ENCODE assay signal across 11 mouse cellular contexts in genomic region chr16:30022890-30023797, GRCm38 (mm10). TPM values are rescaled to one million over a fixed set of nuclear protein-coding genes. Genes with fewer than 3 reads are reported as not detected.
DNase-seq lines count a peak whose midpoint lies in the region; ATAC-seq lines count a peak whose summit lies in the region.
"Had no signal": no experiment of that assay in that cellular context is flagged by ENCODE, and none has a peak within 500 bp of the region (broad histone marks: within the 10 kb centered on the region; RNA-seq: fewer than 3 reads in every experiment).

No protein-coding gene starts in this region.

- WGBS in midbrain, embryonic 13.5 days = 41% methylated on average over 16 of the region's 16 CpGs
- 59% methylated on average over 16 of the region's 16 CpGs for WGBS in midbrain, embryonic 10.5 days
- WGBS in embryonic facial prominence, embryonic 12.5 days = 46% methylated on average over 16 of the region's 16 CpGs

- H3K9me3 ChIP-seq in midbrain, embryonic 13.5 days = no peaks in the 10 kb centered on the region
- H3K9me3 ChIP-seq in midbrain, embryonic 10.5 days (replicated peaks) = no peaks in the 10 kb centered on the region
- no peaks in the 10 kb centered on the region for H3K9me3 ChIP-seq in embryonic facial prominence, embryonic 12.5 days

- H3K4me3 ChIP-seq in midbrain, embryonic 13.5 days (replicated peaks) = no peak overlapping the region
- no peak overlapping the region for H3K4me3 ChIP-seq in midbrain, embryonic 10.5 days
- H3K4me3 ChIP-seq in embryonic facial prominence, embryonic 12.5 days = no peak overlapping the region
- H3K4me3 ChIP-seq: erythroblast, embryonic 14.5 days had no signal

- no peaks in the 10 kb centered on the region for H3K36me3 ChIP-seq in midbrain, embryonic 13.5 days
- H3K36me3 ChIP-seq in midbrain, embryonic 10.5 days = no peaks in the 10 kb centered on the region
- H3K36me3 ChIP-seq in embryonic facial prominence, embryonic 12.5 days = no peaks in the 10 kb centered on the region

- DNase-seq in midbrain, embryonic 10.5 days (ENCODE audit: low spot score) = no peak
- DNase-seq in cerebellum, postnatal 25 days = no peak
- DNase-seq in layer of hippocampus, postnatal 10 days (ENCODE audit: low spot score in 2 of 2) = no peak
- DNase-seq: kidney, adult 18-20 months; retina, postnatal 1 day had no signal

- H3K9ac ChIP-seq in midbrain, embryonic 13.5 days (replicated peaks) = no peak overlapping the region
- no peak overlapping the region for H3K9ac ChIP-seq in embryonic facial prominence, embryonic 12.5 days

- ATAC-seq in midbrain, embryonic 13.5 days = peak; percentile 73
- no peak for ATAC-seq in embryonic facial prominence, embryonic 12.5 days (ENCODE audit: insufficient number of reproducible peaks, insufficient read depth, low FRiP score, low TSS enrichment)
- peak; percentile 72 for ATAC-seq in granulocyte monocyte progenitor cell, adult 5-6 weeks (replicated peaks; ENCODE audit: poor library complexity, severe bottlenecking)
- peak; percentile 81 for ATAC-seq in monocyte, adult 5-6 weeks (replicated peaks; ENCODE audit: insufficient number of reproducible peaks, low FRiP score, low TSS enrichment, poor library complexity, severe bottlenecking)

- no peak overlapping the region for H3K4me2 ChIP-seq in midbrain, embryonic 13.5 days (replicated peaks)
- H3K4me2 ChIP-seq in embryonic facial prominence, embryonic 12.5 days (replicated peaks) = no peak overlapping the region
- H3K4me2 ChIP-seq: heart, embryonic 11.5 days had no signal

- no peak overlapping the region; the same call in none of the 2 replicates for H3K27ac ChIP-seq in midbrain, embryonic 13.5 days
- H3K27ac ChIP-seq in midbrain, embryonic 10.5 days (replicated peaks) = no peak overlapping the region
- peak overlapping the region; percentile 32; the same call in 1 of the 2 replicates for H3K27ac ChIP-seq in embryonic facial prominence, embryonic 12.5 days

- H3K27me3 ChIP-seq in midbrain, embryonic 13.5 days = peaks cover 59% of the 10 kb centered on the region
- peaks cover 96% of the 10 kb centered on the region for H3K27me3 ChIP-seq in midbrain, embryonic 10.5 days (ENCODE audit: low read depth, poor library complexity, severe bottlenecking)
- 0 out of 2 replicates have a peak, but pooled peaks cover 7% of the 10 kb centered on the region for H3K27me3 ChIP-seq in embryonic facial prominence, embryonic 12.5 days

- H3K4me1 ChIP-seq in midbrain, embryonic 13.5 days (replicated peaks) = peaks cover 45% of the 10 kb centered on the region
- peaks cover 52% of the 10 kb centered on the region for H3K4me1 ChIP-seq in midbrain, embryonic 10.5 days
- peaks cover 48% of the 10 kb centered on the region for H3K4me1 ChIP-seq in embryonic facial prominence, embryonic 12.5 days

RNA-seq across cellular contexts. Expression of gene Hes1, which starts 41.0 kb away (rescaled TPM):
- 14.1 and 19.7 TPM in 2 replicates for polyA plus RNA-seq in midbrain, embryonic 13.5 days (2015; fragmentation: Nextera tagmentation; extraction: Ambion mirVana)
- 32.2 and 42.5 TPM in 2 replicates for polyA plus RNA-seq in midbrain, embryonic 10.5 days (2016; fragmentation: Nextera tagmentation; extraction: Ambion mirVana)
- polyA plus RNA-seq in embryonic facial prominence, embryonic 12.5 days (2016; fragmentation: Nextera tagmentation; extraction: Ambion mirVana) = 64.0 and 65.2 TPM in 2 replicates
- total RNA-seq in granulocyte monocyte progenitor cell, adult 5-6 weeks (2014; fragmentation: Nextera tagmentation) = not detected in 2 replicates
- not detected in 2 replicates for total RNA-seq in granulocyte monocyte progenitor cell, adult 5-6 weeks (2017)
- 71.3 to 116 TPM (median 105 TPM) in 3 replicates for total RNA-seq in monocyte, adult 5-6 weeks (2017)
- total RNA-seq in layer of hippocampus, postnatal 10 days (2021) = 10 to 100 TPM; 14.5 to 19.2 TPM

Comparison
In these comparisons a context has a peak if more than half of its experiments do, and no peak if none do; other contexts are left out.
1. RNA of gene Hes1, which starts 41.0 kb away (total RNA-seq): 71.3 to 116 TPM in monocyte, adult 5-6 weeks and 14.5 to 19.2 TPM in layer of hippocampus, postnatal 10 days; not detected in granulocyte monocyte progenitor cell, adult 5-6 weeks; every median in the first group is over 10 times any median in the second.